Mouse (Mus musculus): ENCODE measurements around the gene Fam83g. TPM values are rescaled to one million over a fixed set of nuclear protein-coding genes. Genes with fewer than 3 reads are reported as not detected.

The Fam83g gene
- polyA plus RNA-seq, 1 experiment from 2014 or later: 0.47 TPM

GRCm38 (mm10) chr11:61655649-61656048 is 28.2 kb upstream of the Fam83g start:
- Histone ChIP-seq H3K9ac (no peak overlapping the region), H3K4me2 (no peak overlapping the region), H3K27me3 (no peaks in the 10 kb centered on the region), H3K27ac (no peak overlapping the region), H3K4me3 (replicated peaks) (no peak overlapping the region), H3K9me3 (no peaks in the 10 kb centered on the region), H3K36me3 (replicated peaks) (no peaks in the 10 kb centered on the region), H3K4me1 (no peaks in the 10 kb centered on the region)
- WGBS: 67% methylated on average over 4 of the region's 4 CpGs
- ATAC-seq (ENCODE audit: low FRiP score): no peak

- H3K4me2 ChIP-seq: no peak overlapping the region
- no peaks in the 10 kb centered on the region for H3K36me3 ChIP-seq (replicated peaks)
- H3K9me3 ChIP-seq: no peaks in the 10 kb centered on the region
- H3K27ac ChIP-seq: no peak overlapping the region
- no peaks in the 10 kb centered on the region for H3K27me3 ChIP-seq
- no peak overlapping the region for H3K9ac ChIP-seq
- no peak for ATAC-seq (ENCODE audit: low FRiP score)
- no peak overlapping the region for H3K4me3 ChIP-seq (replicated peaks)
- 80% methylated on average over 6 of the region's 6 CpGs for WGBS
- H3K4me1 ChIP-seq: no peaks in the 10 kb centered on the region
These were observed 27.6 kb upstream of the Fam83g start for GRCm38 (mm10) chr11:61656148-61656850.

DNA sequence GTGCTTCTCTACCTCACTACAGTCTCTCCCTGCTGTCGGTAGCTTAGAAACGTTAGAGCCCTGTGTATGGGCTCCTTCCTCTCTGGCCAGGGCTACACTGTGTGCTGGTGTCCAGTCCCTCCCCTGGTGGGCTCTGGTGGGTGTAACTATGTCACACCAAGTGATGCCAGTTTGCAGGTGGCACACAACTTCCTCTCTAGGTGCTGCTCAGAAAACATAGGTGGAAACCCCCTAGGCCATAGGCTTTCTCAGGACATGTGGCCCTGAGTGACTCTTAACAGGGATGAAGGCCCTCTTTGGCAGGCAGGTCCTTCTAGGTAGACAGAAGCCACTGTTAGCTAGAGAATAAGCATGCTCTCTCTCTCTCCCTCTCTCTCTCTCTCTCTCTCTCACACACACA is 26.5 kb upstream of the Fam83g start:
- Histone ChIP-seq H3K27me3 (no peaks in the 10 kb centered on the region), H3K4me2 (no peak overlapping the region), H3K4me1 (no peaks in the 10 kb centered on the region), H3K9ac (no peak overlapping the region), H3K9me3 (no peaks in the 10 kb centered on the region), H3K4me3 (replicated peaks) (no peak overlapping the region), H3K36me3 (replicated peaks) (no peaks in the 10 kb centered on the region), H3K27ac (no peak overlapping the region)
- ATAC-seq (ENCODE audit: low FRiP score): no peak
- WGBS: 70% methylated on average over 2 of the region's 2 CpGs

GRCm38 (mm10) chr11:61658360-61658922 is 25.4 kb upstream of the Fam83g start:
- Histone ChIP-seq H3K27me3 (no peaks in the 10 kb centered on the region), H3K4me1 (no peaks in the 10 kb centered on the region), H3K4me2 (no peak overlapping the region), H3K36me3 (replicated peaks) (no peaks in the 10 kb centered on the region), H3K4me3 (replicated peaks) (no peak overlapping the region), H3K9ac (no peak overlapping the region), H3K9me3 (no peaks in the 10 kb centered on the region), H3K27ac (no peak overlapping the region)
- 94% methylated on average over 3 of the region's 3 CpGs for WGBS
- ATAC-seq (ENCODE audit: low FRiP score): no peak

DNA sequence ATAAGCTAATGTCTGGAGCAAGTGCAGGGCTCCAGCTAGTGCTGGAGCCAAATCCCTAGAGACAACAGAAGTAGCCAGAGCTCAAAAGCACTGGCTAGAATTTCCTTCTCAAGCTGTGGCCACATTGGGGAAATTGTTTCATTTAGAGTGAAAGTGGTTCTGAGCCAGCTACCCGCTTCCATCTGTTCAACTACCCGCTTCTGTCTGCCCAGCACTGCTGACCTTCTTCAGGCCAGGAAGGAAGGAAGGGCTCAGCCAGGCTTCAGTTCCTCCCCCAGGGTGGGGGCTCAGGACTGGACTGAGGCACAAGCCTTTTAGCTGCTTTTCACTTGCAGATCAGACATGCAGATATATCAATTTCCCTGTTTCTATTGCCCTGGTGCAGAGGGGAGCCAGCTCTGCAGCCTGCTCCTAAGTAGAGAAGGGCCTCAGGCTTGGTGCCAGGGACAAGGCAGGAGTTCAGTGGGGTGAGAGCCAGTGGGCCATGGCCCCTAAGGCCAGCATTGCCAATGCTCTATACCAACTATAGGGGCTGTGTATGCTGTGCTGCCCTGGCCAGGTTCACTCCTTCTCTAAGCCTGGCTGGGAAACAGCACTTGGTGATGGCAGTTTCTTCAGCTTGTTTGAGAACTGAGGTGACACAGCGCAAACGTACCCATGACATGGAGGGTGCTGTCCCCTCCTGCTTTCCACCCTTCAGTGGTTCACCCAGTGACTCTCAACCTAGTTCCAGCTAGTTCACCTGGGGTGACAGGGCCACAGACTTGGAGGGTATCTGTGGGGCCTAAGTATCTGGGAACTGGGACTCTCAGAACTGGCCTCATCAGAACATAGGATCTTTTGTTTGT is 24.7 kb upstream of the Fam83g start:
- Histone ChIP-seq H3K27me3 (no peaks in the 10 kb centered on the region), H3K9ac (no peak overlapping the region), H3K27ac (no peak overlapping the region), H3K36me3 (replicated peaks) (no peaks in the 10 kb centered on the region), H3K4me3 (replicated peaks) (no peak overlapping the region), H3K4me1 (no peaks in the 10 kb centered on the region), H3K9me3 (no peaks in the 10 kb centered on the region), H3K4me2 (no peak overlapping the region)
- 85% methylated on average over 4 of the region's 4 CpGs for WGBS
- ATAC-seq (ENCODE audit: low FRiP score): no peak

DNA sequence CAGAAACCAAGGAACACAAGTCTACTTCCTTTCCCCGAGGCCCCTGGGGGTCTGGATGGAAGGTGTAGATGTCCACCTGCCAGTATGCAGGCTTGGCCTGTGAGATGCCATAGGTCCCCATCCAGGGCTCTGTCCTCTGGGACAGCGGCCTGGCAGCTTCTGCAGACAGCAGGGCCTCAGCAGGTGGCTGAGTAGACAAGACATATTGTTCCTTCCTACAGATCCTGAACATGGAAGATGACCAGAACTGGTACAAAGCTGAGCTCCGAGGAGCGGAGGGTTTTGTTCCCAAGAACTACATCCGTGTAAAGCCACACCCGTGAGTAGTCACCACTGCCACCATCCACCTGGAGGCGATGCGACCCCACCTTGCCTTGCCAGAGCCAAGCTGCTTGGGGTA is 23.9 kb upstream of the Fam83g start:
- no peak overlapping the region for H3K9ac ChIP-seq
- no peak overlapping the region for H3K4me2 ChIP-seq
- no peaks in the 10 kb centered on the region for H3K4me1 ChIP-seq
- no peaks in the 10 kb centered on the region for H3K9me3 ChIP-seq
- no peak overlapping the region for H3K27ac ChIP-seq
- no peaks in the 10 kb centered on the region for H3K27me3 ChIP-seq
- no peaks in the 10 kb centered on the region for H3K36me3 ChIP-seq (replicated peaks)
- 88% methylated on average over 8 of the region's 8 CpGs for WGBS
- no peak for ATAC-seq (ENCODE audit: low FRiP score)
- no peak overlapping the region for H3K4me3 ChIP-seq (replicated peaks)

- Histone ChIP-seq H3K9me3 (no peaks in the 10 kb centered on the region), H3K4me3 (replicated peaks) (no peak overlapping the region), H3K27ac (no peak overlapping the region), H3K9ac (no peak overlapping the region), H3K36me3 (replicated peaks) (no peaks in the 10 kb centered on the region), H3K4me1 (no peaks in the 10 kb centered on the region), H3K4me2 (no peak overlapping the region), H3K27me3 (no peaks in the 10 kb centered on the region)
- no peak for ATAC-seq (ENCODE audit: low FRiP score)
- WGBS: 78% methylated on average over 7 of the region's 7 CpGs
These were observed 23.0 kb upstream of the Fam83g start for GRCm38 (mm10) chr11:61660806-61661392.

GRCm38 (mm10) chr11:61662189-61662588 is 21.7 kb upstream of the Fam83g start:
- no peak overlapping the region for H3K4me3 ChIP-seq (replicated peaks)
- ATAC-seq (ENCODE audit: low FRiP score): no peak
- WGBS: 91% methylated on average over 5 of the region's 5 CpGs
- no peak overlapping the region for H3K9ac ChIP-seq
- no peaks in the 10 kb centered on the region for H3K27me3 ChIP-seq
- no peak overlapping the region for H3K27ac ChIP-seq
- H3K36me3 ChIP-seq (replicated peaks): no peaks in the 10 kb centered on the region
- no peaks in the 10 kb centered on the region for H3K4me1 ChIP-seq
- no peak overlapping the region for H3K4me2 ChIP-seq
- no peaks in the 10 kb centered on the region for H3K9me3 ChIP-seq

GRCm38 (mm10) chr11:61665401-61665800 is 18.5 kb upstream of the Fam83g start:
- ATAC-seq (ENCODE audit: low FRiP score): no peak
- WGBS: 84% methylated on average over 4 of the region's 4 CpGs
- H3K4me2 ChIP-seq: no peak overlapping the region
- H3K4me1 ChIP-seq: no peaks in the 10 kb centered on the region
- H3K27ac ChIP-seq: no peak overlapping the region
- H3K9me3 ChIP-seq: no peaks in the 10 kb centered on the region
- H3K36me3 ChIP-seq (replicated peaks): no peaks in the 10 kb centered on the region
- no peak overlapping the region for H3K4me3 ChIP-seq (replicated peaks)
- no peaks in the 10 kb centered on the region for H3K27me3 ChIP-seq
- no peak overlapping the region for H3K9ac ChIP-seq

DNA sequence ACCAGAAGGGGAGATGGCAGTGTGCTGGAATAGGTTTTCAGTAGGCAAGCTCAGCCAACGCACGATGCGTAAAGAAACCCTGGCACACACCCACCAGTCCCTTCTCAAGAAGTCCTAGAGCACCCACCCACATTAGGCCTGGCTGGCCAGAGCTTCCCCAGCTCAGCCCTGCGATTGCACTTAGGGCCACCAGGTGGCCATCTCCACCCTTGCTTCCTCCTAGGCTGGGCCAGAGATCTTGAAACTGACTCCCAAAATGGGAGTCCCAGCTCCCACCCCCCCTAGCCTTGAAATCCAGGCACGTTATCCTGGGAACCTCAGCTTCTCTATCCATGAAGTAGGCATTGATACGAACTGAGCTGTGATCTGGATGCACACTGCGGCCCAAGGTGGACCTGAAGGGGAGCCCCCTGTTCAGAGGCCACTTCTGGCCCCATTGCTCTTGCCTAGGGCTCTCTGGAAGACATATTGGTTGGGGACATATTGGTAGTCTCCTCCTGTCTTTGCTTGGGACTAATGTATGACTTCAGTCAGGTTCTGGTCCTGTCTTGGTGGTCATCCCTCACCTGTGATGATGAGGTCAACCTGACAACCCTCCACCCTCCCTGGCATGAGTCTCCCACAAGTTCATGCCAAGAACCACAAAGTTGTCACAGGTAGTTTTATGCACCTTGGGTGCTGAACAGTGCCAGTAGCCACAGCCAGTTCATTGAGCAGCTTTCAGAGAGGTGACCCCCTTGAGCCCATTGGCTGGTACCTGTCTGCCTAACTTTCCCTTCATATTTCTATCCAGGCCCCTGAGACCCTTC is 17.7 kb upstream of the Fam83g start:
- no peaks in the 10 kb centered on the region for H3K27me3 ChIP-seq
- WGBS: 41% methylated on average over 7 of the region's 7 CpGs
- H3K27ac ChIP-seq: no peak overlapping the region
- no peak overlapping the region for H3K4me2 ChIP-seq
- no peak overlapping the region for H3K9ac ChIP-seq
- ATAC-seq (ENCODE audit: low FRiP score): no peak
- H3K9me3 ChIP-seq: no peaks in the 10 kb centered on the region
- no peak overlapping the region for H3K4me3 ChIP-seq (replicated peaks)
- no peaks in the 10 kb centered on the region for H3K4me1 ChIP-seq
- H3K36me3 ChIP-seq (replicated peaks): no peaks in the 10 kb centered on the region

GRCm38 (mm10) chr11:61667248-61667647 is 16.6 kb upstream of the Fam83g start:
- 79% methylated on average over 5 of the region's 5 CpGs for WGBS
- no peak overlapping the region for H3K4me2 ChIP-seq
- no peak overlapping the region for H3K9ac ChIP-seq
- H3K4me3 ChIP-seq (replicated peaks): no peak overlapping the region
- no peaks in the 10 kb centered on the region for H3K36me3 ChIP-seq (replicated peaks)
- no peaks in the 10 kb centered on the region for H3K4me1 ChIP-seq
- no peak overlapping the region for H3K27ac ChIP-seq
- H3K27me3 ChIP-seq: peaks cover 6% of the 10 kb centered on the region; the same call in 1 of the 2 replicates
- H3K9me3 ChIP-seq: no peaks in the 10 kb centered on the region
- ATAC-seq (ENCODE audit: low FRiP score): no peak

DNA sequence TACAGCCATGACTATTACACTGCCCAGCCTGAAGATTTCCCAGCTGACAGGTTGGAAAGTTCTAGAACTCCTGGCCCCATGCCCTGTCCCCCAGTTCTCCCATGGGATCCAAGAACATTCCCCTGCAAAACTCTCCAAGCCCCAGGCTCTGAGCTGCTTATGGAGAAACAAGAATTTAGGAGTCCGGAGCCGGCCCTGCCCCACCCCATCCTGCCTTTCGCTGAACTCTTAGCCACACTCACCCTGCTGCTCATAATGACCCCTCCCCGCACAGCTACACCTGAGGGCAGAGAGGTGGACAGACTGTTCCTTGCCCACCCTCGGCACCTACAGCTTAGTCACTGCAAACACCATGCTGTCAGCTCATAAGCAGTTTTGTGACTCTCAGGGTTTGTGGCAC is 16.1 kb upstream of the Fam83g start:
- Histone ChIP-seq H3K4me1 (no peaks in the 10 kb centered on the region), H3K9me3 (no peaks in the 10 kb centered on the region), H3K4me3 (replicated peaks) (no peak overlapping the region), H3K9ac (no peak overlapping the region), H3K27me3 (peaks cover 11% of the 10 kb centered on the region; the same call in 1 of the 2 replicates), H3K36me3 (replicated peaks) (no peaks in the 10 kb centered on the region), H3K27ac (no peak overlapping the region), H3K4me2 (no peak overlapping the region)
- 79% methylated on average over 5 of the region's 5 CpGs for WGBS
- ATAC-seq (ENCODE audit: low FRiP score): no peak

Measured in forebrain, embryonic 12.5 days (tissue).